Mouse (Mus musculus) right cerebral cortex, postnatal 25 days (tissue): ENCODE data around the gene Slc1a6.
"Not testable (repeated sequence)": the region's sequence is repeated elsewhere in the genome, so short reads cannot be mapped to it uniquely, and the experiment has no call there.

Source experiments
- DNase-seq: peaks from one replicate; pipeline ENCODE4 v3.0.0; 2022

Gene Slc1a6

GRCm38 (mm10) chr10:78779981-78780651, at the start of gene Slc1a6:
Gene Slc1a6, plus strand, starts transcription at chr10:78780496.
- peak; percentile 40 for DNase-seq

- DNase-seq = no peak
These were observed 40.5 kb upstream of the Slc1a6 start for GRCm38 (mm10) chr10:78739821-78740220.

GRCm38 (mm10) chr10:78743721-78744120, 36.6 kb upstream of the Slc1a6 start:
- no peak for DNase-seq

GRCm38 (mm10) chr10:78745453-78746232, 34.7 kb upstream of the Slc1a6 start:
- no peak for DNase-seq

- DNase-seq = peak; percentile 56
These were observed 33.1 kb upstream of the Slc1a6 start for GRCm38 (mm10) chr10:78747035-78747721.

- DNase-seq = no peak
These were observed 32.1 kb upstream of the Slc1a6 start for GRCm38 (mm10) chr10:78748161-78748560.

GRCm38 (mm10) chr10:78748946-78749345, 31.4 kb upstream of the Slc1a6 start:
- no peak for DNase-seq

- peak; percentile 86 for DNase-seq
These were observed 27.7 kb upstream of the Slc1a6 start, which contains the start of gene Ccdc105 for GRCm38 (mm10) chr10:78752452-78753191. Gene Ccdc105, minus strand, starts transcription at chr10:78753065.

- DNase-seq = peak; percentile 73
These were observed 24.3 kb upstream of the Slc1a6 start for GRCm38 (mm10) chr10:78756021-78756420.

- DNase-seq = no peak
These were observed 14.7 kb upstream of the Slc1a6 start for GRCm38 (mm10) chr10:78765570-78765969.

- no peak for DNase-seq
These were observed 4.5 kb upstream of the Slc1a6 start for GRCm38 (mm10) chr10:78775830-78776229.

GRCm38 (mm10) chr10:78779527-78779926, 769 bp upstream of the Slc1a6 start:
- no peak for DNase-seq

- peak; percentile 91 for DNase-seq
These were observed 7.3 kb downstream of the Slc1a6 start for GRCm38 (mm10) chr10:78787566-78788087.

GRCm38 (mm10) chr10:78790561-78790960, 10.3 kb downstream of the Slc1a6 start:
- no peak for DNase-seq

- no peak for DNase-seq
These were observed 21.2 kb downstream of the Slc1a6 start for GRCm38 (mm10) chr10:78801449-78801848.

GRCm38 (mm10) chr10:78812358-78813060, 32.2 kb downstream of the Slc1a6 start:
- DNase-seq = peak; percentile 75

GRCm38 (mm10) chr10:78840456-78840855, 60.2 kb downstream of the Slc1a6 start:
- not testable (repeated sequence) for DNase-seq

- no peak for DNase-seq
These were observed 71.8 kb downstream of the Slc1a6 start, which contains the start of gene Olfr1356 for GRCm38 (mm10) chr10:78852066-78852465. Gene Olfr1356, minus strand, starts transcription at chr10:78852166.
